Mouse (Mus musculus) heart, embryonic 13.5 days (tissue): ENCODE data around the gene Gm11127. TPM values are rescaled to one million over a fixed set of nuclear protein-coding genes. Genes with fewer than 3 reads are reported as not detected.
"Not testable (repeated sequence)": the region's sequence is repeated elsewhere in the genome, so short reads cannot be mapped to it uniquely, and the experiment has no call there.

Source experiments
- ATAC-seq: fragments of 200-750 bp; cut with Nextera tagmentation; 2 replicates; pipeline ENCODE4 v1.8.0; 2017; ENCODE audit warnings: moderate TSS enrichment; ENCODE audit not compliant: insufficient number of reproducible peaks, low FRiP score, low TSS enrichment; ENCODE audit errors: extremely low read depth
- H3K27ac ChIP-seq: fragments of 300-500 bp; sonication (generic); replicated peaks from 2 replicates; pipeline ENCODE4 v1.5.1; 2015; ENCODE audit warnings: moderate library complexity, mild to moderate bottlenecking, inconsistent platforms
- H3K27me3 ChIP-seq: fragments of 300-500 bp; sonication (generic); replicated peaks from 2 replicates; pipeline ENCODE4 v1.6.1; 2015; ENCODE audit warnings: mild to moderate bottlenecking, inconsistent platforms
- H3K36me3 ChIP-seq: fragments of 300-500 bp; sonication (generic); 2 replicates; pipeline ENCODE4 v1.6.1; 2015; ENCODE audit warnings: mild to moderate bottlenecking, inconsistent platforms
- H3K4me1 ChIP-seq: fragments of 300-500 bp; sonication (generic); 2 replicates; pipeline ENCODE4 v1.6.1; 2015; ENCODE audit warnings: inconsistent platforms
- H3K4me2 ChIP-seq: fragments of 300-500 bp; sonication (generic); 2 replicates; pipeline ENCODE4 v1.6.1; 2015; ENCODE audit warnings: inconsistent platforms, mild to moderate bottlenecking, moderate library complexity
- H3K4me3 ChIP-seq: fragments of 300-500 bp; sonication (generic); 2 replicates; pipeline ENCODE4 v1.5.1; 2015; ENCODE audit warnings: moderate library complexity, mild to moderate bottlenecking, inconsistent platforms
- H3K9ac ChIP-seq: fragments of 300-500 bp; sonication (generic); 2 replicates; pipeline ENCODE4 v1.6.1; 2015; ENCODE audit warnings: inconsistent platforms, mild to moderate bottlenecking, moderate library complexity
- H3K9me3 ChIP-seq: fragments of 300-500 bp; sonication (generic); 2 replicates; pipeline ENCODE4 v1.6.1; 2016; ENCODE audit warnings: inconsistent platforms
- WGBS: fragments of 180-500 bp; shearing (Covaris S2); methylation state at CpG from one replicate; pipeline ENCODE4 v1.1.7; 2015; ENCODE audit warnings: mixed read lengths; 5-methylcytosine and 5-hydroxymethylcytosine counted together
- polyA plus RNA-seq: library from polyadenylated mRNA; unstranded; fragments of >200 nt; fragmentation: Nextera tagmentation; extraction: Ambion mirVana; gene quantifications from 2 replicates; pipeline ENCODE4 v1.2.1, GENCODE M21; 2015

Gene Gm11127
- polyA plus RNA-seq, 1 experiment from 2014 or later = not detected

DNA sequence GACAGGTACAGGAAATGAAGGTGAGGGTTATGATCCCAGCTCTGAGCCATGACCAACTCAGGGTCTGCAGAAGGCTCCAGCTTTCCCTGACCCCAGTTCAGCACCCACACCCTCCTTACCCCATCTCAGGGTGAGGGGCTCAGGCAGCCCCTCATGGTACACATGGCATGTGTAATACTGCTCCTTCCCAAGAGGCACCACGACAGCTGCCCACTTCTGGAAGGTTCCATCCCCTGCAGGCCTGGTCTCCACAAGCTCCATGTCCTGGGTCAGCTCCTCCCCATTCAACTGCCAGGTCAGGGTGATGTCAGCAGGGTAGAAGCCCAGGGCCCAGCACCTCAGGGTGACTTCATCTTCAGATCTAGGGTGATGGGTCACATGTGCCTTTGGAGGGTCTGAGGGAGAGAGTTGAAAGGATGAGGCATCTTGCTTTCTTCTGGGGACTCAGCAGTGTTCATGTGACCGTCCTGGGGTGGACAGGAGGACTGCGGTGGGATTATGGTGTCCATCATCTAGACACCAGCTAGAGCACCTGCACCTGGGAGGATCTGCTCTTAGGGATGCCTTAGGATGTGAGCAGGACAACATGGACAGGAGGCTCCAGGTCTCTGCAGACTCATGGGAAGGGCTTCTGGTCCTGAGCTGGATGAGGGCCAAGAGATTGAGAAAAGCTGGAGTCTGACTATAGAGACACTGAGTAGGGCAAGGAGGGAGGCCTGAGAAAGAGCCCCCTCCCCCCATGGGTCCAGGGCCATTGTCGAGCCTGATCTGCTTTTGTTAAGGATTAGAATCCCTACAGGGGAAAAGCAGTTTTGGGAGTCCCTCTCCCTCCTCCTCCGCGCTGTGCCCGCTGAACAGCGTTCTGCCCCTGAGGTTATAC, 27.2 kb downstream of the Gm11127 start:
- H3K4me3 ChIP-seq = peak overlapping the region; percentile 62
- H3K27me3 ChIP-seq = peaks cover 12% of the 10 kb centered on the region
- not testable (repeated sequence) for H3K27ac ChIP-seq, H3K9me3 ChIP-seq, H3K36me3 ChIP-seq, H3K9ac ChIP-seq, ATAC-seq, H3K4me1 ChIP-seq
- WGBS = 56% methylated on average over 7 of the region's 8 CpGs
- peak overlapping the region; percentile 97 for H3K4me2 ChIP-seq

DNA sequence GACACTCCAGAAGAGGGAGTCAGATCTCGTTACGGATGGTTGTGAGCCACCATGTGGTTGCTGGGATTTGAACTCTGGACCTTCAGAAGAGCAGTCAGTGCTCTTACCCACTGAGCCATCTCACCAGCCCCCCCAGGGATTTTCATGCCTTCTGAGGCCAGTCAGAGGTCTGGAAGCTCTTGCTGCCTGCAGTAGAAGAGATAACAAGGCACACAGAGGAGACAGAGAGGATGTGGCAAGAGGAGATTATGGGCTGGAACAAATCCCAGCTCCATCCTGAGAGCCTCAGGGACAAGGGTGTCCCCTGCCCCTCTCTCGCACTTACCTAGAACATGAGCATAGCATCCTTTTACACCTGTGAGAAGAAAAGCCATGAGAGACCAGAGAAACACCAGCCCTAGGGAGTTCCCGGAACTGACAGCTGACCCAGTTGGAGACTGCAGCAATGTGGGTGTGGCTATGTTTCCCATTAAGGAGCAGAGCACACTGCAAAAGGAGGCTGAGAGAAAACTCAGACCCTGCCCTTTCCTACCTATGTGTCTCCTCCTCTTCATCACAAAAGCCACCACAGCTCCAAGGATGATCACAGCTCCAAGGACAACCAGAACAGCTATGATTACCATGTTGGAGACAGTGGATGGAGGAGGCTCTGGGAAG, 28.0 kb downstream of the Gm11127 start:
- peak; percentile 20; the same call in 1 of the 2 replicates for ATAC-seq
- not testable (repeated sequence) for H3K9ac ChIP-seq, H3K36me3 ChIP-seq, H3K27ac ChIP-seq, H3K4me1 ChIP-seq, H3K4me3 ChIP-seq, H3K9me3 ChIP-seq
- H3K4me2 ChIP-seq = peak overlapping the region; percentile 24; the same call in 1 of the 2 replicates
- 69% methylated on average over 4 of the region's 4 CpGs for WGBS
- peaks cover 12% of the 10 kb centered on the region for H3K27me3 ChIP-seq

DNA sequence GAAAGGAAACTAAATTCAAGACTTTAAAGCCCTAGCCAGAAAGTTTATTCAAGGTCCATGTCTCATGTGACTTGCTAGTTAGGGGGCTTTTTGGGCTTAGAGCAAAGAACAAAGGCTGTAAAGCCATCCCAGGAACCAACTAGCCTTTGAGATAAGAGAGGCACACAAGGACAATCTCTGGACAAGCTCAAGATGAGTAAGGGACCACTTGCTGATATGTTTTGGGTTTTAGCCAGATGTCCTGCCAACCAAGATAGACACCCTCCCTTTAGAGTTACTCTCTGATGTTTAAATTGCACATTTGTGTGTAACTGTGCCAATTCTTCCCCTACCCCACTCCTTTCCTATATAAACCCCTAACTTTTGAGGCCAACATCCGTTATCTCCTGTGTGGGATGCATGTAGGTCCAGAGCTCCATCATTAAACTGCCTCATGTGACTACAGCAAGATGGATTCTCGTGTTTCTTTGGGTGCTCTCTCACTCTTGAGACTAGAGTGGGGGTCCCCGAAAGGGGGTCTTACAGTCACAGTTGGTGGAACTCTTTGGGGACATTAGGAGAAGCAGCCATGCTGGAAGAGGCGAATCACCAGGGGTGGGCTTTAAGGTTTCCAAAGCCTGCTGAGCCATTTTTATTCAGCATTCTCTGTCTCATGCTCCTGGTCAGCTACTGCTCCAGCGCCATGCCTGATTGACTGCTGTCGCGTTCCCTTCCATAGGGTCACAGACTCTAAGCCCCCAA, 29.1 kb downstream of the Gm11127 start:
- Histone ChIP-seq H3K4me3 (no peak overlapping the region), H3K9me3 (no peaks in the 10 kb centered on the region), H3K27ac (no peak overlapping the region), H3K4me2 (no peak overlapping the region), H3K36me3 (no peaks in the 10 kb centered on the region), H3K9ac (no peak overlapping the region), H3K27me3 (peaks cover 12% of the 10 kb centered on the region), H3K4me1 (peaks cover 7% of the 10 kb centered on the region)
- 84% methylated on average over 7 of the region's 7 CpGs for WGBS
- no peak for ATAC-seq

DNA sequence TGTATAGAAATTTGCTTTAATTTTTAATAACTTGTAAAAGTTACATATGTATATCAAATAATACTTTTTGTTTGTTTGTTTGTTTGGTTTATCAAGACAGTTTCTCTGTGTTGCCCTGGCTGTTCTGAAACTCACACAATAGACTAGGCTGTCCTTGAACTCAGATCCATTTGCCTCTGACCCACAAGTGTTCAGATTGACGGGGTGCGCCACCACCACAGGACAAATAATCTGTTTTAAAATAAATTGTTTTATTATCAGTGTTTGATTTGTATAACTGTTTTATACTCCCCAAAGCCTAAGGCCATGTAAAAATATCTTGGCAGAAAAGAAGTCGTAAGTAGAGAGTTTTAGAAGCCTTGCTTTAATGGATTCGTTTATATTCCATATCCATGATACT, 30.5 kb downstream of the Gm11127 start:
- ATAC-seq = no peak
- Histone ChIP-seq H3K4me2 (no peak overlapping the region), H3K36me3 (no peaks in the 10 kb centered on the region), H3K27me3 (peaks cover 11% of the 10 kb centered on the region), H3K9ac (no peak overlapping the region), H3K4me3 (no peak overlapping the region), H3K4me1 (peaks cover 19% of the 10 kb centered on the region), H3K27ac (no peak overlapping the region), H3K9me3 (no peaks in the 10 kb centered on the region)
- WGBS = 89% methylated on average over 4 of the region's 4 CpGs

DNA sequence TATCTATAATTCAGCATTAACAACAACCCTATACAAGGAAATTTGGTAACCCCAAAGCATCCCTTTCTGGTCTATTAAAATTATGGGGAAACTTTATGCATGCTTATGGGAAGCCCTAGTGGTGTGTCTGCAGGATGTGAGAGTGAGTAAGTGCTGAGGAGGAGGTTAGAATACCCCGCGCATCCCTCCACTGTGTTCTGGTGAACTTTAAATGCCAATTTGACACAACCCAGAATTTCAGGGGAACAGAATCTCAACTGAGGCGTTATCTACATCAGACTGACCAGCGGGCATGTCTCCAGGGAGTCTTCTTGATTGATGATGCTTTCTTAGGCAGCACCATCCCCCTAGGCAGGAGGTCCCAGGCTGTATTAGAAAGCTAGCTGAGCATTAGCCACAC, 32.3 kb downstream of the Gm11127 start:
- H3K4me2 ChIP-seq = no peak overlapping the region
- WGBS = 48% methylated on average over 4 of the region's 4 CpGs
- ATAC-seq = no peak
- no peak overlapping the region for H3K4me3 ChIP-seq
- H3K9ac ChIP-seq = no peak overlapping the region
- H3K4me1 ChIP-seq = peaks cover 17% of the 10 kb centered on the region
- no peaks in the 10 kb centered on the region for H3K9me3 ChIP-seq
- no peak overlapping the region for H3K27ac ChIP-seq
- no peaks in the 10 kb centered on the region for H3K36me3 ChIP-seq
- H3K27me3 ChIP-seq = peaks cover under 1% of the 10 kb centered on the region; the same call in 1 of the 2 replicates

DNA sequence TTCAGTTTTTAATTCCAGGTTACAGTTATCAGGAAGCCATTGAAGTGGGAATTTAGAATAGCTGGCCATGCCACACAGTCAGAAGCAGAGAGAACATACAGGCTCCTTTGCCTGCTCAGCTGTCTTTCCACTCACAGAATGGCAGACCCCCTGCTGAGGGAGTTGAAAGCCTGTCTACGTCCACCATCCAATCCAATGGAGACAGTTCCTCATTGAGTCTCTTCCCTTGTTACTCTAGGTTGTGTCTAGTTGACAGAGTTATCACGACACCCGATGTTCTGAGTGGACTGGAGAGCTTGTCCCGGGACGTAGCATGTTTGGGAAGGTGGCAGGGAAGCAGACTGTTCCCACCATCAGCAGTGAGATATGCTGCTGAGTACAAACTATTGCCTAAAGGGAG, 33.0 kb downstream of the Gm11127 start:
- Histone ChIP-seq H3K4me2 (no peak overlapping the region), H3K4me1 (peaks cover 17% of the 10 kb centered on the region), H3K4me3 (no peak overlapping the region), H3K9me3 (no peaks in the 10 kb centered on the region), H3K27me3 (no peaks in the 10 kb centered on the region), H3K9ac (no peak overlapping the region), H3K36me3 (no peaks in the 10 kb centered on the region), H3K27ac (no peak overlapping the region)
- WGBS = 40% methylated on average over 5 of the region's 5 CpGs
- ATAC-seq = no peak

DNA sequence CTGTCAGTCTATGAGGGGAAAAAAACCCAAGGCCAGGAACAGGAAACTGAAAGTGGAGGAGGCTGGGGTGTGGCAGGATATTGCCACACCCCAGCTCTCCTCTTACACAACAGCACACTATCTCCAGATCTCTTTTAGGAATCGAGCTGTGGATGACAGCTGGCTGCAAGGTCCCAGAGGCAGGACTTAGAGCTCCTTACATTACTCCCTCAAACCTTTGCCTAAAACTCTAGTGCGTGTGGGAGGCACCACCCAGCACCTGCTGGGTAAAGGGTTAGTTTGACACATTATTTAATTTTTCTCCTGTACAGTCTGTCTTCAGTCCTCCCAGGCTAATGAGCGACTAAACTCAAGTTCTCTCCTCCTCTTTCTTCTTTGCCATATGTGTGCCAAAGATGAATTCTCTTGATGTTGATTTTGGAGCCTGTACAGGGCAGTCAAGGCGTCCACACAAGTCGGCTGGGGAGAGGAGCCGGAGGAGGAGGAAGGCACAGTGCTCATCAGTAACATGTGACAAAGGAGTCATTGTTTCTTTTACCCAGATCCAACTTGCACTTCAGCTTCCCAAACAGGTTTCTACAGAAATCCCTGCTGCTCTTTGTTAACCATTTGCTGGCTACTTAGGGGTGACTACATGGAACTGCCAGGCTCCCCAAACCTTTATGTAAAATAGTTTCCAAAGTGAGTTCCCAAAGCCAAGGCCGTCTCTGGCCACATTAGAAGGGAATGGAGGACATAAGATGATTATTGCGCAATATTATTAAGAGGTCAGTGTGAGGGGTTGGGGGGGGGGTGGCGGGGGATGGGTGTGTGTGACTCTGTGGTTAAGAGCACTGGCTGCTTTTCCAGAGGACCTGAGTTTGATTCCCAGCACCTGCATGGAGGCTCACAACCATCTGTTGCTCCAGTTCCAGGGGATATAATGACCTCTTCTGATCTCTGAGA, 34.2 kb downstream of the Gm11127 start:
- Histone ChIP-seq H3K4me2 (0 out of 2 replicates have a peak overlapping the region, but pooled peaks have one; percentile 20), H3K9me3 (no peaks in the 10 kb centered on the region), H3K27ac (peak overlapping the region; percentile 6; the same call in 1 of the 2 replicates), H3K9ac (no peak overlapping the region), H3K4me1 (peaks cover 17% of the 10 kb centered on the region), H3K36me3 (no peaks in the 10 kb centered on the region), H3K4me3 (no peak overlapping the region), H3K27me3 (no peaks in the 10 kb centered on the region)
- 54% methylated on average over 9 of the region's 9 CpGs for WGBS
- no peak for ATAC-seq

DNA sequence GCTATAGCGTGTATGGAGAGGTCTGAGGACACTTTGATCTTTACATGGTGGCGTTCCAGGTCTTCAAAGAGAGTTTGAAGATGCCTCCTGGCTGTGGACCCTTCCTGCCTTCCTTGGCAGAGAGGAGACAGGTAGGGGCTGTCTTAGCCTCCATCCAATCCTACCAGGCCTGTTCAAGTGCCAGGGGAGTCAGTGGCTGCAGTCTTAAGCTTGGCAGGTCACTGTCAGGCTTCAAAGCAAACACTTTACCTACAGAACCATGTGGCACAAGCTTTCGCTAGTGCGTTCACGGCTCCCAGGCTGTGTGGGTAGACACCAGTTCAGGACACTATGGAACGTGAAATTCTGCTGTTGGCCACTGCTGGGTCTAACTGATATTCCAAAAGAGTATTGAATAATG, 35.2 kb downstream of the Gm11127 start:
- no peaks in the 10 kb centered on the region for H3K36me3 ChIP-seq
- peaks cover 15% of the 10 kb centered on the region for H3K4me1 ChIP-seq
- WGBS = 84% methylated on average over 6 of the region's 6 CpGs
- no peak overlapping the region for H3K27ac ChIP-seq
- no peak for ATAC-seq
- no peaks in the 10 kb centered on the region for H3K9me3 ChIP-seq
- H3K27me3 ChIP-seq = no peaks in the 10 kb centered on the region
- no peak overlapping the region for H3K4me2 ChIP-seq
- H3K9ac ChIP-seq = no peak overlapping the region
- H3K4me3 ChIP-seq = no peak overlapping the region

DNA sequence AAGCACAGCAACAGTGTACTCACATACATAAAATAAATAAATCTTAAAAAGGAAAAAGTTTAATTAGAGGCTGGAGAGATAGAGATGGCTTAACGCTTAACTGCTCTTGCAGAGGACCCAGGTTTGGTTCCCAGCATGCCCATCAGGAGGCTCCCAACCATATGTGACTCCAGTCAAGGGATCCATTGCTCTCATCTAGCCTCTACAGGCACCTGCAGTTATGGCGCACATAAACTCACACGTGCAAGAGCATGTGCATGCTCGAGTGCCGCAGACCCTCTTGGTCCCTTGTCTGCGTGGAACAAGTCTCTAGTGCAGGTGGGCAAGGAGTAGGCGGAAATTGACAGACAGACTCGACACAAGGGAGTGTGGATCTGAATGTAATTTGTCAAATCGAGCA, 36.1 kb downstream of the Gm11127 start:
- Histone ChIP-seq H3K9me3 (no peaks in the 10 kb centered on the region), H3K4me3 (no peak overlapping the region), H3K27ac (no peak overlapping the region), H3K4me1 (peaks cover 15% of the 10 kb centered on the region), H3K9ac (no peak overlapping the region), H3K4me2 (no peak overlapping the region), H3K27me3 (no peaks in the 10 kb centered on the region), H3K36me3 (no peaks in the 10 kb centered on the region)
- WGBS = 85% methylated on average over 9 of the region's 9 CpGs
- no peak for ATAC-seq

DNA sequence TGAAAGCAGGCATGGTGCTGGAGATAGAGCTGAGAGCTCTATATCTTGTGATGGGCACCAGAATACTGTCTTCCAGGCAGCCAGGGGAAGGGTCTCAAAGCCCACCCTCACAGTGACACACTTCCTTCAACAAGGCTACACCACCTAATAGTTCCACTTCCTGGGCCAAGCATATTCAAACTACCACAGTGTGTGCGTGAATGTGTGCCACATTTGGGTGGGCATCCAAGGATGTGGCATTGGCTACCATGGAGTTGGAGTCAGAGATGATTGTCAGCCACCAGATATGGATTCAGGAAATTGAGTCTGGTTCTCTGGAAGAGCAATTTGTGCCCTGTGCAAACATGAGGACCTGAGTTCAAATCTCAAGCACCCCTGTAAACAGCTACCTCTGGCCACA, 36.9 kb downstream of the Gm11127 start:
- Histone ChIP-seq H3K4me2 (peak overlapping the region; percentile 61), H3K27ac (peak overlapping the region; percentile 73), H3K36me3 (peaks cover 5% of the 10 kb centered on the region; the same call in 1 of the 2 replicates), H3K4me1 (peaks cover 15% of the 10 kb centered on the region), H3K27me3 (no peaks in the 10 kb centered on the region), H3K9ac (no peak overlapping the region), H3K4me3 (no peak overlapping the region; the same call in 1 of the 2 replicates), H3K9me3 (no peaks in the 10 kb centered on the region)
- no peak for ATAC-seq
- WGBS = 85% methylated on average over 1 of the region's 1 CpGs
